Mouse (Mus musculus): Measurements from ENCODE around the gene Rbm10.

DNA sequence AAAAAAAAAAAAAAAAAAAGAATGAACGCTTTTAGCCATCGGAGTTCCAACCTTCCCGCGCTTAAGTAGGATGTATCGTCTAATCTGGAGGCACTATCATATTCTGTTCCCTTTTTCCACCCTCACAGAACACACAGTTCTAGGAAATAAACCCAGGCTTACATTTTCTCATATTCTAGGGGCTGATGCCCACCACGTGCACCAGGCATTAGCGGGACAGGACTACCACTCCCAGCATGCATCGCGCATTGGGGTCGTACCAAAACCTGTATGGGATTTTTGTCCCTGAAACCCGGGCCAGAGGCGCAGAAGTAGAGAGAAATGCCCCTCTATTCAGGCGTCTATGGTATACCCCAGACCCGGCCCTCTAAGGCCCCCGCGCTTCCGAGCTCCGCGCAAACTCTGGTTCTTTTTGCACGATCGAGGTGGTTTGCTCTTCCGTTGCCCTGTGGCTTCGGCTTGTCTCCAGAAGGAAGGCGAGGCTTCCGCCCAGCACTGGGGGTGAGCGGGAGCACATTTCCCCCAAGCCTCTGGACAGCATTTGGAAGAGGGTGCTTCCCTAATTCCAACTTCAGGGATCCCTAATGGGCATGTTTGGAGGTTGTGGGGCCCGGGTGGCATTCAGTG lies 40.8 kb downstream of the Rbm10 start, which contains the start of gene Uba1:
- TF ChIP-seq CTCF (IDR thresholded peaks at IDR 0.05; ENCODE audit: low read depth, low read length) (no peak), POLR2A (IDR thresholded peaks at IDR 0.05; ENCODE audit: insufficient read depth, low read length) (peak; percentile 60), EP300 (IDR thresholded peaks at IDR 0.05; ENCODE audit: insufficient read depth, low read depth, low read length) (no peak)

All from ES-Bruce4 (cell line).